Mouse (Mus musculus): ENCODE data around the gene Glrx2.
A peak's percentile ranks its signal among the peaks of the same experiment; 100 is the strongest.
"Not testable (repeated sequence)": the region's sequence is repeated elsewhere in the genome, so short reads cannot be mapped to it uniquely, and the experiment has no call there.

Gene Glrx2

DNA sequence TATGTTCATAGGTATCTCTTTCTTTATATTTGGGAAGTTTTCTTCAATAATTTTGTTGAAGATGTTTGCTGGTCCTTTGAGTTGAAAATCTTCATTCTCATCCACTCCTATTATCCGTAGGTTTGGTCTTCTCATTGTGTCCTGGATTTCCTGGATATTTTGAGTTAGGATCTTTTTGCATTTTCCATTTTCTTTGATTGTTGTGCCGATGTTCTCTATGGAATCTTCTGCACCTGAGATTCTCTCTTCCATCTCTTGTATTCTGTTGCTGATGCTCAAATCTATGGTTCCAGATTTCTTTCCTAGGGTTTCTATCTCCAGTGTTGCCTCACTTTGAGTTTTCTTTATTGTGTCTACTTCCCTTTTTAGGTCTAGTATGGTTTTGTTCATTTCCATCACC, at the start of gene Glrx2:
Gene Glrx2, plus strand, starts transcription at position 301 of the 400 bp plus-strand sequence.
- not testable (repeated sequence) for DNase-seq (ENCODE audit: low spot score)

- no peak for DNase-seq (ENCODE audit: low spot score)
Measured at GRCm38 (mm10) chr1:143675734-143676361, 40.3 kb upstream of the Glrx2 start.

GRCm38 (mm10) chr1:143681108-143681507, 35.0 kb upstream of the Glrx2 start:
- DNase-seq (ENCODE audit: low spot score) = no peak

GRCm38 (mm10) chr1:143684849-143685248, 31.3 kb upstream of the Glrx2 start:
- no peak for DNase-seq (ENCODE audit: low spot score)

GRCm38 (mm10) chr1:143701736-143702135, 14.4 kb upstream of the Glrx2 start:
- no peak for DNase-seq (ENCODE audit: low spot score)

DNA sequence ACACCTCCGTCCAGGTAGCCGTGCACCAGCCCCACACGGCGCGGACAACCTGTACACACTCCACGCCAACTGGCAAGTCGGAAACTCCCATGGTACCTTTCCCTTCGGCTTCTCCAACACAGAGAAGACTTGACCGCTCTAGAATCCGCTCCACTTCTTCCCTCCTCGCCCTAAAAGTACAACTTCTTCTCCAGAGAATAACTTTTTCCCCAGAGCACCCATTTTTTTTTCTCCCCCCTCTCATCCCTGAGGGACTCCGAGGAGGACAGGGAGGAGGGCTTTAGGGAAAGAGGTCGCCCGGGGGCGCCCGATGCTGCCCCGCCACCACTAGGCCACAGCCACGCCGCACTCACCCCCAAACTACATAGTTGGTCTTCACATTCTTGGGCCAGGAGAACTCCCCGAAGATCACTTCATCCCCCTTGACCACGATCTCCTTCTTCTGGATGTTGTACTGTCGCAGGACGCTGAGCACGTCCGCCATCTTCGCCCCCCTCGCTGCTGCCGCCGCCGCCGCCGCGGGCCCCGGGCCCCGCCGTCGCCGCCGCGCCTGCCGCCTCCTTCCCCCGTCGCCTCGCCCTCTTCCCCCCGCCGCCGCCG, 13.9 kb upstream of the Glrx2 start:
- DNase-seq (ENCODE audit: low spot score) = no peak

- peak; percentile 69 for DNase-seq (ENCODE audit: low spot score)
Measured at GRCm38 (mm10) chr1:143702741-143703262, 13.3 kb upstream of the Glrx2 start, which contains the start of gene Cdc73. Cdc73 (minus strand) TSS chr1:143702893.

- DNase-seq (ENCODE audit: low spot score) = no peak
Measured at GRCm38 (mm10) chr1:143707006-143707405, 9.1 kb upstream of the Glrx2 start.

- DNase-seq (ENCODE audit: low spot score) = no peak
Measured at GRCm38 (mm10) chr1:143708361-143708760, 7.8 kb upstream of the Glrx2 start.

DNA sequence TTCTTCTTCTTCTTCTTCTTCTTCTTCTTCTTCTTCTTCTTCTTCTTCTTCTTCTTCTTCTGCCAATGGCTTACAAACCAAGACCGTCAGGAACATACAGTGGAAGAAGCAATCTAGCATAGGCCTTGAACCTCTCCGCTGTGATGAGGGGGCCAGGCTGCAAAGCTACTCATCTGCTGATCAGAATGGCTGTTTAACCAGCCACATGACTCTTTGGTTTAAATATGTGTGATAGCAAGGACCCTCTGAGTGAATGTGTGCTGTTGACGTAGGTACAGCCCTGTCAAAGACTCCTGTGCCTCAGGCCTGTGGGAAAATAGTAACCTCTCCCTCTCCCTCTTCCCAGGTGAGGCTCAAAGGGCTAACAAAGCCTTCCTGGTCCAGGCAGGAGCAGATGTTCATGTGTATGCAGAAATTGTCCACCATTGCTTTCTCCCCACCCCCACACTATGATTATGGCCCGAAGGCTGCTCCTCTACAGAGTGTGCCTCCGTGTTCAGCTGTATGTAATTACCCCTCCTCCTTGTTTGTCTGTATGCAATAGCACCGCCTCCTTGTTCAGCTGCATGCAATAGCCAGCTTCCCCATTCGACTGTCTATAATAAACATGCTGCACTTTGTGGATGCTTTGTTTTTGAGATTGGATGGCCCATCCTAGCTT, 6.0 kb upstream of the Glrx2 start:
- DNase-seq (ENCODE audit: low spot score) = no peak

DNA sequence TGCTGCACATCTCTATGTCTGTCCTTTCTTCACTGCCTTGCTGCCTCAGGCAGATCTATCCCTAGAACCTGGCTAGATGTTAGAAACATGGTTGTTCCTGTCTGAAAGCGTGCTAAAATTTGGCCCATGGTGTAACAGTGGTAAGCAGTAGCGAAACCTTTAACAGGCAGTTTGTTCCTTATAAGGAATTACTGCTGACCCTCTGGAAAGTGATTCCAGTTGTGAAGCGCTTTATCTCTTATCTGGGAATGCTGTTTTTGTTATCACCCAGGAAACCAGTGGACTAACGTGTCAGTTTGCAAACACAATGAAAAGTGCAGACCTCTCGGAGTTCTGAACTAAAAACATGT, 5.5 kb upstream of the Glrx2 start:
- DNase-seq (ENCODE audit: low spot score) = no peak

GRCm38 (mm10) chr1:143724456-143725064, 8.4 kb downstream of the Glrx2 start:
- DNase-seq (ENCODE audit: low spot score) = no peak

DNA sequence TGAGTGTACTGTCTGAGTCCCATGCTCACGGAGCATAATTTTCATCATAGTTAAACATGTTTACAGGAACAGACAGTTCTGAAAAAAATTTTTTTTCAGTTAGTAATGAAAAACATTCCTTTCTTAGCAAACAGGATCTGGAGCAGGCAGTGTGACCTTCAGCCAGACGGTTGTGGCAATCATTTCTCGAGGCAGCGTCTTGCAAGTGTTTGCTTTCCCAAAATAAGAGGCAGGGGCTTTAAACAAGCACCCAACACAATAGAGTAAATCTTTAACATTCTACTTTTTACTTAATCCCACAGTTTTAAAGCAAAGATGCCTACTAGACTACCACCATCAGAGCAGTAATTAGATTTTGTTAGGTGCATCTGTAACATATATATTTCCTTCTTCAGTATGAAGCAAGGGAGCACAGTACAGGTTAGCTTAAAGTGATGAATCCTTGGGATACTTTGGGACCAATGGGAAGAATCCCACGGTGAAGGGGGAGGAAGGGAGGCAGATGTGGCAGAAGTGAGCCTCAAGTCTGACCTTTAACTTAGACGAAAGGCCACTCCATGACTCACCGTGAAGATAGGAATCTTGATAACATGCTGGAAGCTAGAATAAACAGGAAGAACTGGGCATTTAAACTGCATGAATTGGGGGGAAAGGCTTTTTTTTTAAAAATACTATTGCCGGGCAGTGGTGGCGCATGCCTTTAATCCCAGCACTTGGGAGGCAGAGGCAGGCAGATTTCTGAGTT, 11.7 kb downstream of the Glrx2 start:
- no peak for DNase-seq (ENCODE audit: low spot score)

DNA sequence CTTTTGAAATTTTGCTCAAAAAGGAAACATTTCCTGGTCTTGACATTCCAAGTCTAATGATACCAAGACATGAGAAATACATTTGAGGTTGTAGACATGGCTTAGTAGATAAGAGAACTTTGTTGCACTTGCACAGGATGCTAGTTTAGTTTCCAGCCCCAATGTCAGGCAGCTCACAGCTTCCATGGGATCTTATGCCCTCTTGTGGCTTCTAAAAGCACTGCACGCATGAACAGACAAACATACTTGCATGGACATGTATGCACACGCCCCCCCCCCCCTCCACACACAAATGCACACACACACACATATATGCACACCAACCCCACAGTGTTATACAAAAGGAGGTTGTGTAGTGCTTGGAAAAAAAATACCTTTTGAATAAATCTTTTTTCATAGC, 14.8 kb downstream of the Glrx2 start:
- DNase-seq (ENCODE audit: low spot score) = no peak

DNA sequence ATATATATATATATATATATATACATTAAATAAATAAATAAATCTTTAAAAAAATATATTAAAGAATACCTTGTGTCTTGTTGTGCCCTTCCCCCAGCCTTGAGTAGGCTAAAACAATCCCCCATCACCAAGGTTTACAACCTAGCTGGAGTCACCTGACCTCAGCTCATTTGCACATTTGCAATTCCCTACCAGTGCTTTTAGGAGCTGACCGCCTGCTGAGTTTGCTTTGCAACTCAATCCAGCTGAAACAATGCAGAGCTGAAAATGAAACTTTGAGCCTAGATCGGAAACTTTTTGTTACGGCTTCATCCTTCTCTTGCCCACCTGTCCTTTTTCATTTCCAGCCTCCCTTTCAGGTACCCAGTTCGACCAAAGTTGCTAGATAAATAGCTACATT, 15.6 kb downstream of the Glrx2 start:
- no peak for DNase-seq (ENCODE audit: low spot score)

- DNase-seq (ENCODE audit: low spot score) = no peak
Measured at GRCm38 (mm10) chr1:143733914-143734410, 17.8 kb downstream of the Glrx2 start.

GRCm38 (mm10) chr1:143738811-143739210, 22.7 kb downstream of the Glrx2 start:
- no peak for DNase-seq (ENCODE audit: low spot score)

GRCm38 (mm10) chr1:143739361-143740350, 23.5 kb downstream of the Glrx2 start:
- peak; percentile 36 for DNase-seq (ENCODE audit: low spot score)

DNA sequence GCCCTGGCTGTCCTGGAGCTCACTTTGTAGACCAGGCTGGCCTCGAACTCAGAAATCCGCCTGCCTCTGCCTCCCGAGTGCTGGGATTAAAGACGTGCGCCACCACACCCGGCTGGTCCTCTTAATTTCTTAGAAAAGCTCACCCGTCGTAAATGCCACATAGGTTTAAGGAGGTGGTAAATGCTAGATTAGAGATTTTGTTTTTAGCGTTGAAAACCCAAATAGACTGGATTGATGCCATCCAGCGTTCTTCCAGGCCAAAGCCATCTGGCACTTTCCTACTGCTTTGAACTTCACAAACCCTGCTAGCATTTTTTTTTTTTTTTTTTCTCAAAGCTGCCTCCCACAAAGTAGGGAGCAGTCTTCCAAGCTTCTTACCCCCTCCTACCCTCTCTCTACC, 24.4 kb downstream of the Glrx2 start:
- no peak for DNase-seq (ENCODE audit: low spot score)

DNA sequence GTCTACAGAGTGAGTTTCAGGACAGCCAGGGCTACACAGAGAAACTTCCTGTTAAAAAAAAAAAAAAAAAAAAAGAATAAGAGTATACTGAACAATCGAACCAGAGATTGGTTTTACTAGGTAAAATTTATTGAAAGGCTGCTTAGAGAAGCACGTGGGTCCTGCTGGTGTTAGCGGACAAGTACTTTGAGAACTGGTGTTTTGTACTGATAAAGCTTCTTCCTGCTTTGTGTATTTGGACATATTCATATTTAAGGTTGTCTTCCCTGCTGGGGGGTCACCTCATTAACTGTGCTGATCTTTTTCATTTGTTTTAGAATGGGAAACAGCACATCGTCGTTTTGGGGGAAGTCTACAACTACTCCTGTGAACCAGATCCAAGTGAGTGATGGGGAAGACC, 25.2 kb downstream of the Glrx2 start:
- no peak for DNase-seq (ENCODE audit: low spot score)

DNA sequence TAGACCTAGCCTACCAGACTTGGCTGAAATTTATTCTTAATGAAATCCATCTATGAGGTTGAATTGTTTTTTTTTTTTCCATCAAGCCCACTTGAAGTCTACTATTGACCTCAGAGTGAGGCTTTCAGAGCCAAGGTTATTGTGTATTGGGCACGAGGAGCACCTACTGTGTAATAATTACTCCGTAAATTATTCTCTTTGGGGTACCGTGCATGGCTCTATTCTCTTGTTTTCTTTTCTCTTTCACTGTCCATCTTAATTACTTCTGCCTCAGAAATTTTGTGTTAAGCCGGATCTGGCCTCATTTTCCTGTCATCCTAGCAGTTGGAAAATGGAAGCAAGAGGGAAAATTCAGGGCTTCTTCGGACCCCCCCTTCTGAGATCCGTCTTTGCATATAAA, 26.0 kb downstream of the Glrx2 start:
- no peak for DNase-seq (ENCODE audit: low spot score)
